Mouse (Mus musculus) spleen, postnatal 4 days (tissue): Measurements from ENCODE around the gene Macrod2.

ENCODE experiments used
- DNase-seq, 2 experiments: peaks; one replicate each; pipeline ENCODE4 v3.0.0; 2022; ENCODE audit warnings: low spot score in 2 of 2

The Macrod2 gene

GRCm38 (mm10) chr2:140911463-140911862 is 516.4 kb downstream of the Macrod2 start:
- no peak for DNase-seq

- no peak for DNase-seq
Measured at GRCm38 (mm10) chr2:140912179-140912578, 517.1 kb downstream of the Macrod2 start.

DNA sequence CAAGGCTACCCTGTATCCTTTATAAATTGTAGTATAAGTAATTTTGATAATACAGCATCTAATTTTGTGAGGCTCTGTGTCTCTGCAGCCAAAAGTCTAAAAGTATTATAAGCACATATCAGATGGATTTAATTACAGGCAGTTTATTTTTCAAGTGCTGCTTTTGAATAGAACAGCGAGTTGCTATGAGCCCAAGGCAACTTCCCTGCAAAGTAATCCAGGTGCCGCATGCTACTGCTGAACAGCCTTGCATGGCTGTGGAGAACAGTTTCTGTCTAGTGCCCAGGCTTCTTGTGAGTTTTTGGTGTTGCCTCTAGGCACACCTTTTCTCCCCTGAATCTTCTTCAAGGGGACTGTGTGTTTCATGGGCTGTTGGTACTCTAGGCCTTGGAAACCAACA is 517.8 kb downstream of the Macrod2 start:
- no peak for DNase-seq

- no peak for DNase-seq
Measured at GRCm38 (mm10) chr2:140913679-140914412, 518.7 kb downstream of the Macrod2 start.

GRCm38 (mm10) chr2:140926922-140927321 is 531.8 kb downstream of the Macrod2 start:
- no peak for DNase-seq

- DNase-seq = no peak
Measured at GRCm38 (mm10) chr2:140934483-140934882, 539.4 kb downstream of the Macrod2 start.

DNA sequence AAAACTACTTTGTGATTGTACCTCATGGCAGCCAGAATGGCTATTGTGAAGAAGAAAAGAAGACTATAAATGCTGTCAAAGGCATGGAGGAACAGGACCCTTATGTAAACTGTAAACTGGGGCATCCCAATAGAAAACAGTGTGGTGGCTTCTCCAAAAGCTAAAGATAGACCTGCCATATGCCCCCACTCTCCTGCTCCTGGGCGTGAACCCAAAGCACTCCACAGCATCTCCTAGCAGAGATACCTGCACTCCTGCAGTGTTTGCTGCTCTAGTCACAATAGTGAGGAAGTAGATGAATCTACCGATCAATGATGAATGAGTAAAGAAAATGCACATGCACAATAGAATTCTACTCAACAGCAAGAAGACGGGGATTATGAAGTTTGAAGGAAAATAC is 554.4 kb downstream of the Macrod2 start:
- DNase-seq = no peak

- DNase-seq = no peak
Measured at GRCm38 (mm10) chr2:140959246-140959645, 564.1 kb downstream of the Macrod2 start.

DNA sequence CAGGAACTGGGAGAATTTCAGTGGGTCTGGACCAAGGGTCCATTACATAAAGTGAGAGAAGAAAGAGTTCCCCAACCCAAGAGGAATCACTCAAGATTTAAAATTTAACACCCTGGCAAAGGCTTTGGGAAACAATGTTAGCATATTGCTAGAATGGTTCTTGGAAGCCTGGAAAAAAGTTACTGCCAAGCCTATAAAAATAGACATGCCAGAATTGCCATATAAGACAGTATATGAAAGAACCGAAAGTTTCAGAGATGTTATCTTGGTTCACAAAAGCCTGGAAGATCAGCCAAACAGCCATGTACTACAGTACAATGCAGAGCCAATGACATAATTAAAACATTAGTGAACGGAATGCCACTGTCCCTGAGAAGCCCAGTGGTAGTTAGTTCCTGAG is 575.1 kb downstream of the Macrod2 start:
- DNase-seq = no peak

DNA sequence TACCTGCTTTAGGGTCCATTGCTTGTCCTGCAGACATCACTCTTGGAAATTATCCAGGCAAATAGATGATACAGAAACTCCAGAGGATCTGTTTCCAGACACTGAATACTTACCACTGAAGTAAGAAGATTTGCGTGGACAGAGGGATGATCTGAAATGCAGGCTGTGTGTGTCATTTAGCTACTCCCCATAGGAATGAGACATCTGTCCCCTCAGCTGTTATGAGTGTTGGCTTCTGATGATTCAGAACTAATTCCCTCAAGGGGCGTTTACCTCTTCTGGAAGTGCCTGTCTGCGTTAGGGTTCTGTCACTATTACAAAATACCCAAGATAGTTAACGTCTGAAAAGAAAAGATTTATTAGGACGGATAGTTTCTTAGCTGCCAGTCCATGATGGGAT is 576.7 kb downstream of the Macrod2 start:
- no peak for DNase-seq

GRCm38 (mm10) chr2:140985670-140986372 is 590.7 kb downstream of the Macrod2 start:
- DNase-seq = no peak

DNA sequence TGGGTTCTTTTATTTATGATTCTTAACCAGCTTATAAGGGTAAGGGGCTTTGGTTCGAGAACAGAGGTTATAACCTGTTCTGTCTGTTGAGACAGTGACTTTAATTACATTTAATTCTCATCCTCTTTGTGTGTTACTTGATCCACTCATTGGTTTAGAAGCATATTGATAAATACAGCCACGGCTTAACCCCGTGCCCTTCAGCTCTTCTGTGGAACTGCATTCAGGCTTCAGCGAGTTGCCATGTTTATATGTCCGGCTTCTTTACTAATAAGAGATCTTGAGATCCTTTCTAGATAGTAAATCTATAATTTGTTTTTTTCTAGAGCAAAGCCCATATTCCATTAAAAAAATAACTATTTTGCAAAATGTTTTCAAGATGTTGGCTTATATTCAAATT is 608.7 kb downstream of the Macrod2 start:
- no peak for DNase-seq

- no peak for DNase-seq
Measured at GRCm38 (mm10) chr2:141004326-141004725, 609.2 kb downstream of the Macrod2 start.

DNA sequence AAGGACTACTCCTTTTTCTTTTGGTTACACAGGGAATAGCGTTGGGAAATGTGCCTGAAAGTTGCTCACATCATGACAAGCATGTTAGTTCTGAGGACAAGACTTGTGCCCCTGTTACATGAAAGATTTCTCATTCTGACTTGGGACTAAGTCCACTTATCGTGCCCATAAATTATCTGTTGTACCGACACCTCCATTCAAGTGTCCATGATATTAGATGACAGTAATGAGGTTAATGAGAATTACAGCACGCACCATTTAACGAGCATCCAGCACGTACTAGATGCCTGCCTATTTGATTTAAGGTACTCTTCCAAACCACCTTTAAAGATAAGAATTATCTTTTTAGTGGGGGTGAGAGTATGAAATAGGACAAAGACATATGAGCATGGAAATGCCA is 610.5 kb downstream of the Macrod2 start:
- DNase-seq = no peak

DNA sequence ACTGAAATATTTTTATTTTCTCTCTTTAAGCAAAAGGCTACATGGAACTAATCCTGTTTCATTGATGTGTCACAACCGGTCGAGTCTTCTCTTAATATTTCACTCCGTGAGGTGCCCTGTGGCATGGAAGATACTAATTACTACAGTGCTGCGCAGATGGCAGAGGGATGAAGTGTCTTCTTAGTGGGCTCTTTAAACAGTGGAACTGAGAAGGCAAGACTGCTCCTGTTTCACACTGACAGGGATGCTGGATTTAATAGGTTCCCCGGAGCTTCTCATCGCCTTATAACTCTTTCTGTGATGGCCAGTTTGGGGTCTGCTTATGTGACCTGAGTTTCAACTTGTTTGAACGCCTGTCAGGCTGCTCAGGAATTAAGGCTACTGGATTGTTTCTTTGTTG is 612.6 kb downstream of the Macrod2 start:
- DNase-seq = no peak

GRCm38 (mm10) chr2:141008458-141008857 is 613.3 kb downstream of the Macrod2 start:
- no peak for DNase-seq

DNA sequence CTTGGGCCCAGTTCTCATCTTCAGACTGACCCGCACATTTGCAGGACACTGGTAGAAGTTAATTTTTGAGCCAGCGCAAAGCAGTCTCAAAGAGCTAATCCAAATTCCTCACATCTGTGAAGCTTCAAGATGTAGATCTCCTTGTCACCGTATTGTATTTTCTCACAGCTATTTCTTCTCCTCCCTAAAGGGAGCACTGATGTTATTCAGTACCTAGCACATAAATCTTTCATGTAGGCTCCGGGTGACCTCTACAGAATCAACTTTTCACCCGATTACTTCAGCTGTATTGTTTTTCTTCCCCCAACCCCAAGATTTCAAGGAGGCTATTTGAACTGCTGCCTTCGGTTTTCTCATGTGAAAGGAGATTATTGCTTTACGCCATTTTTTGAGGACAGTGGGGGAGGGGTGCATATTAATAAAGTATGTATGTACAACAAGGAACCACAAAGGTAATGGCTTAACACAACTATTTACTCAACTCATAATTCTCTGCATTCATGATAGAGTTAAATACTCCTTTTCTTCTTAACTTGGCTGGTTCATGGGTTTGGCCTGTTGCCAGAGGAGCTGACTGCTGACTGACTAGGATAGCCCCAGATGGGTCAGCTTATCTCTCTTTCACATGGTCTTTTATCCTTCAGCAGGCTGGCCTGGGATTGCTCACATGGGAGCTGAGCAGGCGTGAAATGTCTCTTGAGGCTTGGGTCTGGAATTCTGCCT is 618.5 kb downstream of the Macrod2 start:
- DNase-seq = peak in 1 of 2 experiments; percentile 13

- DNase-seq = no peak
Measured at GRCm38 (mm10) chr2:141022971-141023370, 627.9 kb downstream of the Macrod2 start.

DNA sequence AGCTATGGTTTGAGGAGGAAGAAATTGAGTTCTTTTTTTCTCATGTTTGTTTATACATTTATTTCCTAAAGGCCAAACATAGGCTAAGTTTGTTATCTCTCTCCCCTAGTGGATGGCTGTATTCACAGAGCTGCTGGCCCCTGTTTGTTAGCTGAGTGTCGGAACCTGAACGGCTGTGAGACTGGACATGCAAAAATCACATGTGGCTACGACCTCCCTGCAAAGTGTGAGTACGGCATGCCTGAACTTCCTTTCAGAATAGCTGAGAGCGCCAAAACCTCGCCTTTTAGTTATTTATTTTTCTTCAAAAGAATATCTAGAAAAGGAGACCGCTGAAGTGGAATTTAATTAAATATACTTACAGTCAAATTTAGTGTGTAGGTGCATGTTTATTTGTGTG is 628.8 kb downstream of the Macrod2 start:
- DNase-seq = no peak

DNA sequence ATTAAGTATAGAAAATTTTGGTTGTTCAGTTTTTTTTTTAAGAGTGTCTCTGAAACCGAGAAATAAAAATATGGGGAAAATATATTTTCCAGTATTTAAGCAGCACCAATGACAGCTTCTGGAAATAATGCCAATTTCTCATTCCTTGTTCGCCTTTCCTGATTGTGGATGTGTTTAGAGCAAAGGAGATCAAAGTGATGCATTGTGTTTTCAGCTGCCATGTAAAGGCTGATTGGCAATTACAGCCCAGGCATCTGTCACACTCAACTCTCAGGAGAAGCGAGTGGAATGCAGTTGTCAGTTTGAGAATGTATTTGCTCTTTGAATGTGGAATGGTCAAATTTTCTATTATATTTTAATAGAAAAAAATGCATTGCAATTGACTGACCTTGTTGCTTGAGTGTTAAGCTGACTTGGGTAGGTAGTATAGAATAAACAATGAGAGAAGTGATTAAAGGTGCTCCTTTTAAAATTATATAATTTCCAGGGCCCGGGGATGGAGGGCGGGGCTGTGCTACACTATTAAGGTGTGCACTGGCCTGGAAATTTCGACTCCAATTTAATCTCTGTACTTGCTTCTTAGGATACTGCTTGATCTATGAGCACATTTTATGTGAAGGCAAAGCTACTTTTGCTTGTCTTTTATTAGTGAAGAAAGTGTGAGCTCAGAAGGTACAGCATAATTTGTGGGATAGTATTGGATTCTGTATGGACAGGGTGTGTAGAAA is 629.4 kb downstream of the Macrod2 start:
- no peak for DNase-seq

GRCm38 (mm10) chr2:141056685-141057454 is 661.8 kb downstream of the Macrod2 start:
- DNase-seq = no peak
